Mouse (Mus musculus): ENCODE results near the gene Fuk. TPM values are rescaled to one million over a fixed set of nuclear protein-coding genes. Genes with fewer than 3 reads are reported as not detected.
"Not testable (repeated sequence)": the region's sequence is repeated elsewhere in the genome, so short reads cannot be mapped to it uniquely, and the experiment has no call there.

The Fuk gene
- 13.4 and 16.4 TPM in 2 replicates for polyA plus RNA-seq (2012; rRNA removed)

GRCm38 (mm10) chr8:110901839-110902578 lies at the start of gene Fuk:
Gene Fuk, minus strand, starts transcription at chr8:110902488.
- DNase-seq (ENCODE audit: low read depth) = no peak

- no peak for DNase-seq (ENCODE audit: low read depth)
Observed at GRCm38 (mm10) chr8:110950065-110950484, 47.8 kb upstream of the Fuk start.

GRCm38 (mm10) chr8:110945716-110946115 lies 43.4 kb upstream of the Fuk start:
- no peak for DNase-seq (ENCODE audit: low read depth)

DNA sequence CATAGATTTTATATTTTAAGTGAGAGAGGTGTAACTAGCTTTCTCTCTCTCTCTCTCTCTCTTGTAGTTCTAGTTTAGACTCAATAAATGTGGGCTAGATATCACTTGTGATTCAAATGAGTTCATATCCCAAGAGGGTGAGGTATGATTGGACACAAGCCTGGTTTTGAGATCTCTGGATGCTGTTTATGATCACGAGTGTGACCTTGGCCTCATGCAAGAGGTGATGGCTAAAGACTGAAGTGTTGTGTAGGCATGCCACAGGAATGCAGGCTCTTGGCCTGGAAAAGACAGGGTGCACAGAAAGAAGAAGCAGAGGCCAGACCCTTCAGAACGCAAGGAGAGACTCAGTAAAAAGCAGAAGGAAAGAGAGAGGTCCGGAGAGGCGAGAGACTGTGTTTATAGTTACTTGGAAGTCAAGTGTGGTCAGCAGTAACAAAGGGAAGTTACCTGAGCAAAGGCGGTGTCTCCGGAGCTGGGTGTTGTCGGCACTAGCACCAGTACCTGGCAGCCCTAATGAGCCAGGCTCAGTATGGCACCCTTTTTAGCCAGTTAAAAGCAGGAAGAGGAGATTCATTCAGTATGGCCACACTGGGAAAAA lies 42.1 kb upstream of the Fuk start:
- no peak for DNase-seq (ENCODE audit: low read depth)

DNA sequence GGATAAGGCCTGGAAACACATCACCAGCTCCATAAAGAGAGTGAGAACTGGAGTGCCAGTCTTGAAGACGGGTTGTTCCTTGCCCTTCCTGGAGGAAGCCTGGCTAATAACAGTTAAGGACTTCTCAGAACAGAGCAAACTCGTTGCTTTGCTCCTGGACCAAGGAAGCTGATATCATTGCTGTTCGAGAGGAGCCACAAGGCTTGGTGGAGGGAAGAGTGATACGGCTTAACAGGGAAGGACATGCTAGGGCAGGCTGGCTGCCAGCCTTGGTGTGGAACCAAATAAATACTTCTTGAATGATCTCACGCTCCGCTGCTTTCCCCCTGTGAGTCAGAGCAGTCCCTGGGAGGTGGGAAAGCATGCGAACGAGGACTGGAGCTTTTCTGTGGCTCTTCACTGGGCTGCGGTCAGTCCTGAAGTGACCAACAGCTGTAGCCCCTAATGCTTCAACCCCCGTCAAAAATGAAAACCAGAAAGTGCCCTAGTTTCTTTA lies 39.2 kb upstream of the Fuk start:
- no peak for DNase-seq (ENCODE audit: low read depth)

DNA sequence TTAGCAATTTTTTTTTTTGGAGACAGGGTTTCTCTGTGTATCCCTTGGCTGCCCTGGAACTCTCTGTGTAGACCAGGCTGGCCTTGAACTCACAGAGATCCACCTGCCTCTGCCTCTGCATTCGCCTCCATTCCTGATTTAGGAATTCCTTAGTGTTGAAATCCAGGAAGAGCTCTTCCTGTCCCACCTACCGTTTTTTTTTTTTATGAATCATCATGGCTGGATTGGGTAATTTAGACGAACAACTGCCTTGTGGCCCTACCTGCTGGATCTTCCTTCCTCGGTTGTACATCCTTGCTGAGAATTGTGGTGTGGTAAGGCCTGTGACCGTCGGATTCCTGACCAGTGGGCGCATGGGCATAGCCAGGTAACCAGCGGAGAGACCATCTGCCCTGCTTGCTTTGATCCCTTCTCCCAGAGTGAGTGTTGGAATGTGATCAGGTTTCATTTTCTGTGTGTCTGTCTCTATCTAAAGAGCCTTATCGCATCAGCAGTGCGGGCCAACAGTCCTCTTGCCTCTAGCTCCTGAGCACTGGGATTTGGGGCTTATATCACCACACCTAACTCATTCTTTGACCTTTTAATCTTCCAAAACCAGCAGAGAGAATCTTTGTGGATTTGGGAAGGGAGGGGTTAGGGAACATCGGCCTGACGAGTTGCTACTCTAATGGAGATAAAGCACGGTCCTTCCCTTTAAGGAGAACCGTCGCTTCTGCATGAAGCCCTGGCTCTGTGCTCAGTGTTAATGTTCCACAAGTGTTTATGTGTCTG lies 38.6 kb upstream of the Fuk start:
- DNase-seq (ENCODE audit: low read depth) = no peak

GRCm38 (mm10) chr8:110938882-110939589 lies 36.7 kb upstream of the Fuk start:
- DNase-seq (ENCODE audit: low read depth) = no peak

DNA sequence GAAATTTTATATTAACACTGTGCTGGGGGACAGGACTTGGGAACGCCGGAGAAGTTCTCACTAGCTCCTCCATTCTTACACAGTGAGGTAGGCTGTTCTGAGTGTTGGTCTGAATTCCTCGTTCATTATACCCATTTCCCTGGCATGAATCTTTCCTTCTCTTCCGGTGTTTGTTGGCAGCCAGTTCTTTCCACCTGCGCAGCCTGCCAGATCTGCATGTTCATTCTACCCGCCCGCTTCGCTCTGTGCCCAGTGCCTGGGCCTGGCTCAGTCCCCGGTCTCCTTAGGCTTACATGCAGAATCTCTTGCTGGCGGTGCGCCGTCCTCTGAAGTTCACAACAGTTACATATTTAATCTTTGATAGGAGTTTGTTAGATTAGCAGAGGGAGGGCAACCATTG lies 33.9 kb upstream of the Fuk start:
- no peak for DNase-seq (ENCODE audit: low read depth)

DNA sequence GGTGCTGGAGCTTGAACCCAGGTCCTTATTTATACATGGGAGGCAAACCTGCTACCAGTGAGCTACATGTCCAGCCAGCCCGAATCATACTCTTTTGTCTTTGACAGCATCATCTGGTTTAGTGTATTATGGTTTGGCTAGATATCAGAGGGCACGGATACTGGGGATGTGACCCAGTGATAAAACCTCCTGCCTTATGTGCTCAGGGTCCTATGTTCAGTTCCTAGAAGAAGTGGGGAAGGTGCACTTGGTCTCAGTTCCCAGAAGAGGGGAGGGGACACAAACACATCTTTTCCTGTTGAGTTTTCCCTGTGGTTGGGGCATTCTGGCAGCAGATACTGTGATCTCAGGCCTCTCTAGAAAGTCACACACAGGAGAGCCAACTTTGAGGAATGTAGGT lies 31.0 kb upstream of the Fuk start:
- DNase-seq (ENCODE audit: low read depth) = no peak

DNA sequence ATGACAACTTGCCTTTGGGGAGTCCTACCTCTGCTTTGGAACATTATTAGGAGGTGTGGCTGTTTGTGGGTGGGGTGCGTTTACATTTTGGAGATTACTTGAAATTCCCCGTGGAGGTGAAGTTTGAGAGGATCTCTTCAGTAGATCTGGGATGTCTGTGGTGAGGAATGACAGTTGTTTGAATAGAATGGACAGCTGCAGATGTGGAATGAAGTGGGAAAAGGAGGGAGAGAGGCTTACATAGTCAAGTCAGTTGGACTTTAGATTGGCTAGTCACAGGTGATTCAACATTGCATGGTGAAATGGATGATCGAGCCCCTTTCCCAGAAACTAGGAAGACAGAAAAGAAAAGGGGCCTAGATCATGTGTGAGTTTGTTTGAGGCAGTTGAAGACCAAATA lies 30.2 kb upstream of the Fuk start:
- DNase-seq (ENCODE audit: low read depth) = no peak

DNA sequence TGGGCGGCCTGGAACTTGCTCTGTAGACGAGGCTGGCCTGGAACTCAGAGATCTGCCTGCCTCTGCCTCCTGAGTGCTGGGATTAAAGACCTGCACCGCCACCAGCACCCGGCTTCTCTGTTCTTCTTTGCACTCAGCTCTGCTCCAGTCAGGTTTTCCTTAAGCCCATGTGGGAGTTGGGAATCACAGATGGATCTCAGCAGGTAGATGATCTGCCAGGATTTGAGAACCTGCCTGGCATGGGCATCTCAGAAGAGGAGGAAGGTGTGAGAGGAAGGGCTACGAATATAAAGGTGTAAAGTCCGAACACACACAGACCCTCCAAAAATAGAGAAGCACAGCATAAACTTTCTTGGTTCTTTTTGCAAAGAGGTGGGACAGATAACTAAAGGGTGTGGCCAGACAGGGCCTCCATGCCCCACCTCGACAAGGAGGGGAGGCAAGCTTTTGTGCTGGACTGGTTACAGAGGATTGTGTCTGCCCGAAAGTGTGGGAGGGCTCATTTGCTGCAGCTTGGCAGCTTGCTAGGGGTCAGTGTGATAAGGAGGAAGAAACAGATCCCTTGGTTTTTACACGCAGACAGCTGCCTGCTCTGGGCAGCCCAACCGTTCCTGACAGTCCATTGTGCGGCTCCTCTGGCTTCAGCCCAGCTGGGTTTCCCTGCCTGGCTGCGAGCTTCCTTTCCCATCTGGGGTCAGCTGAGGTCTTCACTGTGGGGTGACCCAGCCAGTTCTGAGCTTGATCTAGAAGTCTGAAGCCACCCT lies 29.1 kb upstream of the Fuk start:
- DNase-seq (ENCODE audit: low read depth) = no peak

- DNase-seq (ENCODE audit: low read depth) = not testable (repeated sequence)
Observed at GRCm38 (mm10) chr8:110929672-110930071, 27.4 kb upstream of the Fuk start.

DNA sequence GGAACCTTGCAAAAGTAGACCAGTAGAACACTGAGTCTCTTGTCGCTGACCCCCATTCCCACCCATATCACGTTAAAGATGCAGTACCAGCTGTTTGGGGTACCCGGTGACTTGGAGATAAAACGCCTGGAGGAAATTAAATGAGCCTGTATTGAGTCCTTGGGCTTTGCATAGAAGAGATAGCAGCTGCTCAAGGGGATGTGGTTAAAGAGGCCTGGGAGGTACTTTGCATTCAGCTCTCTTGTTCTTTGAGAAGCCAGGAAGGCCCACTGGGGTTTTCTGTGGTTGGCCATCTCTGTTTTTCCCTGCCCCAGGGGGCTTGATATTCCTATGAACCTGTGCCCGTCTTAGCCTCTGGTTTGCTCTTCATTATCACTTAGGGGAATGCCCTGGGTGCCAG lies 26.8 kb upstream of the Fuk start:
- DNase-seq (ENCODE audit: low read depth) = no peak

- DNase-seq (ENCODE audit: low read depth) = no peak
Observed at GRCm38 (mm10) chr8:110928435-110928834, 26.1 kb upstream of the Fuk start.

DNA sequence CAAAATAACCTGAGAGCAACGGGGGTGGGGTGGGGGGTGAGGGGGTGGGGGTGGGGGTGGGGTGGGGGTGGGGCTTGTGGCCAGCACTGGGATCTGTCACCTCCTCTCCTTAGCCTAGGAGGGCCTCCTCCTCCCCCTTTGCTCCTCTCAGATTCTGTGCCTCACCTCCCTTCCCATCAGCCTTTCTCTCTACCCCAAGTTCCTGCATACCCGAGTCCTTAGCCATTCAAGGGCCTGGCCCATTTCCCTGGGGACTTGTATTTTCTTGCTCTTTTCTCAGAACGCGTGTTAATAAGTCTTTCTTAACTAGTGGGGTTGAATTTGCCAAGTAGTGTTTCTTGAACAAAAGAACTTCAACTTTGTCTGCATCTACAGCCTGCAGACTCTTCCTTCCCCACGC lies 24.4 kb upstream of the Fuk start:
- DNase-seq (ENCODE audit: low read depth) = no peak

DNA sequence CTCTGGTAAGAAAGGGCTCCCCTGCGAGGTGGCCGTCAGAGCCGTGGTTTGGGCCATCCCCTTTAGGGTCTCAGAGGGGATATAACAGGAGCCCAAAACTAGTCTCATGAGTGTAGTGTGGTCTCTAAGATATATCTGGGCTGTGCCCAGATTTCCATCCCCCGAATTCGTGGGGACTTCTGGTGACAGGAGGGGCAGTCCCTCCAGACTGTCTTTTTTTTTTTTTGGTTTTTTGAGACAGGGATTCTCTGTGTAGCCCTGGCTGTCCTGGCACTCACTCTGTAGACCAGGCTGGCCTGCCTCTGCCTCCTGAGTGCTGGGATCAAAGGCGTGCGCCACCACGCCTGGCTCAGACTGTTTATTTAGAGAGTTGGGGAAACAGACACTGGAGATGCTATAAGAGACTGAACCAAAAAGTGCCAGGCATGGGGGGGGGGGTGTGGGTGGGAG lies 23.4 kb upstream of the Fuk start:
- DNase-seq (ENCODE audit: low read depth) = no peak

- no peak for DNase-seq (ENCODE audit: low read depth)
Observed at GRCm38 (mm10) chr8:110921492-110922230, 19.4 kb upstream of the Fuk start.

DNA sequence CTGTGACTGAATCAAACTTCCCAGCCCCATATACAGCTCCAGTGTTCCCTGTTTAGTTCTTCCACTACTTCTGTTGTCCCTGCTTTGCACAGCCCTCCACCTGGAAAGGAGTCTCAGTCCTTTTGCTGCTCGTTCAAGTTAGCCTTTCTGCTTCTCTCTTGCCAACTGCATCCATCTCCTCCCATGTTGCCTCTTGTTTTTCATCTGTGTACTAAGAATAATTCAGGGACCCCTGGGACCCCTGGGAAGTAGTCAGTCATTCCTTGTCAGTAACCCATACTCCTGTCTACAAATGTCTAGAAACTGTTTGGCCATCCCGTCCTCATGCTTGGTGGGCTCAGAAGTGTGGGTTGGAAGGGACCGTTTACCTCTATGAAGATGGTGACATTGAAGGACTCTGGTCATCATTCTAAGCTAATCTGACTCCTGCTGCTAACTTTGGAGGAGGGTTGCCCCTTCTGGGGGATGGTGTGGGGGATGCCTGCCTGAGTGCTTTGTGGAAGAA lies 18.5 kb upstream of the Fuk start:
- DNase-seq (ENCODE audit: low read depth) = no peak

DNA sequence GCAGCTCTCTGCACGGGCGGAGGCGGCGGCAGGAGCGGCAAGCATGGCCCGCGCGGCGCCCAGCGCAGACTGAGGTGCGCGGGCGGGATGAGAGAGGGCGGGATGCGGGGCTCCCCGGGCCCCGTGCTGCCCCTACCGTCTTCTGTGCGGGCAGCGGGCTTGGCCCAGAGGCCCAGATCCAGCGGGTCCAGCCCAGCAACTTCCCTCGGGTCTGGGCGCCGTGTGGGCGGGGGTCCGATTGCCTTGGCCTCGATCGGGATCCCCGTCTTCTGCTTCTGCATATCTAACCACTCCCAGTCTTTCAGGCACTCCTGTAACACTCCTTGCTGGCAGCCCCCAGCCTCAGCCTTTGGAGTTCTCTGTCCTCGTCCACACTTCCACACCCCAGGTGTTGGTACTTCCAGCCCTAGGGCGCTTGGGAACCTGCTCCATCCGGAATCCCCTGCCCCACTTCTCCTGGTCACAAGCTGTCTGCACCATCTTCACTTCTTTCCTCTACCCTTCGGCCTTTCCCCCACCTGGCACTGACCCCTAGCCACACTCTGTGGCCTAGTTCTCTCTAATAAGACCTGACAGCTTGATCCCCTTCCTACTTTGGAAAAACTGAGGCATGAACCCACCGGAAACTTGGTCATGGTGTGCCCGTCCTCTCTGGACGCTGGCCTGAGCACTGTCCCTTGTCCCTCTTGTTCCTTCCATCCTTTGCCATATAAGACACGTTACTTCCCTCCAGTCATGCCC lies 17.9 kb upstream of the Fuk start:
- no peak for DNase-seq (ENCODE audit: low read depth)
